8 mouse cellular contexts compared by ENCODE assay signal in the genomic region with DNA sequence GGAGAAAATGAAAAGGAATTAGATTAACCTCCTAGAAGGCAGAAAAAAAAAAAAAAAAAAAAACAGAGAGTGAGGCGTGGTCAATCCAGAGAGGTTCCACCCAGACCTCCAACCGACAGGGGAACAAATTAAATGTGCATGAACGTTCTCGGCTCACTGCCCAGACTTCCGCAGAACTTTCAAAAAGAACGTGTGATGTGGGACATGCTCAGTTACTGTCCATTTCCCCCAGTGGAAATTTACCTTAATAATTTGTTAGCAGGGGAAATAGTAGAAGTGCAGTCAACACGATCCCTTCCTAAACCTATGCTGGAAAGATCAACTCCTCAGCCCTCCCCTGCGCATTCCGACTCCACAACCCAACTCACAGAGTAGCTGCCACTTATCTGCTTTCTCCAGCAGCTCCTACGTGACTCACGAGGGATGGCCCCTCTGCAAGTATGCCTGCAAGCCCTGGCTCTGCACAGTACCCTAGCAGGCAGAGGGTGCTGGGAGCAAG. TPM values are rescaled to one million over a fixed set of nuclear protein-coding genes. Genes with fewer than 3 reads are reported as not detected.
DNase-seq lines count a peak whose midpoint lies in the region; ATAC-seq lines count a peak whose summit lies in the region.

No protein-coding gene starts in this region.

- no peaks in the 10 kb centered on the region for H3K9me3 ChIP-seq in hindbrain, embryonic 10.5 days
- no peaks in the 10 kb centered on the region for H3K9me3 ChIP-seq in hindbrain, embryonic 12.5 days (replicated peaks)
- no peaks in the 10 kb centered on the region for H3K9me3 ChIP-seq in embryonic facial prominence, embryonic 12.5 days

- no peak for DNase-seq in hindbrain, embryonic 10.5 days (ENCODE audit: low spot score)
- DNase-seq in kidney, adult 8-10 months, result peak; percentile 46 to 56
- DNase-seq in lung, postnatal 10 days, result peak; percentile 52
- DNase-seq in cerebellum, adult 18-20 months, result no peak
- no peak for DNase-seq in left cerebral cortex, adult 8-10 months (ENCODE audit: low spot score in 2 of 2)
- no peak for DNase-seq in cerebellum, postnatal 4 days (ENCODE audit: low spot score in 2 of 2)

- H3K4me1 ChIP-seq in hindbrain, embryonic 10.5 days (replicated peaks), result peaks cover 49% of the 10 kb centered on the region
- H3K4me1 ChIP-seq in hindbrain, embryonic 12.5 days, result peaks cover 31% of the 10 kb centered on the region
- peaks cover 39% of the 10 kb centered on the region for H3K4me1 ChIP-seq in embryonic facial prominence, embryonic 12.5 days

- no peak overlapping the region for H3K4me3 ChIP-seq in hindbrain, embryonic 10.5 days
- H3K4me3 ChIP-seq in hindbrain, embryonic 12.5 days, result no peak overlapping the region
- no peak overlapping the region for H3K4me3 ChIP-seq in embryonic facial prominence, embryonic 12.5 days

- no peak overlapping the region for H3K9ac ChIP-seq in hindbrain, embryonic 12.5 days
- no peak overlapping the region for H3K9ac ChIP-seq in embryonic facial prominence, embryonic 12.5 days

- ATAC-seq in hindbrain, embryonic 12.5 days (ENCODE audit: low FRiP score), result no peak
- ATAC-seq in embryonic facial prominence, embryonic 12.5 days (ENCODE audit: insufficient number of reproducible peaks, insufficient read depth, low FRiP score, low TSS enrichment), result peak; percentile 32

- H3K36me3 ChIP-seq in hindbrain, embryonic 10.5 days, result no peaks in the 10 kb centered on the region
- H3K36me3 ChIP-seq in hindbrain, embryonic 12.5 days, result no peaks in the 10 kb centered on the region
- H3K36me3 ChIP-seq in embryonic facial prominence, embryonic 12.5 days, result no peaks in the 10 kb centered on the region

- peak overlapping the region; percentile 5; the same call in 1 of the 2 replicates for H3K27ac ChIP-seq in hindbrain, embryonic 10.5 days
- no peak overlapping the region for H3K27ac ChIP-seq in hindbrain, embryonic 12.5 days
- peak overlapping the region; percentile 78 for H3K27ac ChIP-seq in embryonic facial prominence, embryonic 12.5 days

- H3K27me3 ChIP-seq in hindbrain, embryonic 10.5 days (ENCODE audit: insufficient read depth, poor library complexity, severe bottlenecking), result no peaks in the 10 kb centered on the region
- H3K27me3 ChIP-seq in hindbrain, embryonic 12.5 days, result no peaks in the 10 kb centered on the region
- no peaks in the 10 kb centered on the region for H3K27me3 ChIP-seq in embryonic facial prominence, embryonic 12.5 days

- H3K4me2 ChIP-seq in hindbrain, embryonic 12.5 days (replicated peaks), result no peak overlapping the region
- 0 out of 2 replicates have a peak overlapping the region, but pooled peaks have one; percentile 22 for H3K4me2 ChIP-seq in embryonic facial prominence, embryonic 12.5 days (replicated peaks)

- 62% methylated on average over 11 of the region's 11 CpGs for WGBS in hindbrain, embryonic 10.5 days
- 48% methylated on average over 11 of the region's 11 CpGs for WGBS in hindbrain, embryonic 12.5 days
- 37% methylated on average over 11 of the region's 11 CpGs for WGBS in embryonic facial prominence, embryonic 12.5 days

RNA-seq across cellular contexts. Expression of a gene that starts 35.1 kb away (rescaled TPM):
- 32.4 and 37.8 TPM in 2 replicates for polyA plus RNA-seq in hindbrain, embryonic 10.5 days (2016; fragmentation: Nextera tagmentation; extraction: Ambion mirVana)
- 31.7 and 40.8 TPM in 2 replicates for polyA plus RNA-seq in hindbrain, embryonic 12.5 days (2016; fragmentation: Nextera tagmentation; extraction: Ambion mirVana)
- 64.6 and 70.2 TPM in 2 replicates for polyA plus RNA-seq in embryonic facial prominence, embryonic 12.5 days (2016; fragmentation: Nextera tagmentation; extraction: Ambion mirVana)
- 10 to 100 TPM; 19.2 to 25.5 (median 24.8) TPM for total RNA-seq in left cerebral cortex, adult 8-10 months (2022)

Comparison
In these comparisons a context has a peak if more than half of its experiments do, and no peak if none do; other contexts are left out.
1. DNase-seq: peak in kidney, adult 8-10 months (2 of 2) and lung, postnatal 10 days (single experiment); none in hindbrain, embryonic 10.5 days (single experiment), cerebellum, adult 18-20 months (0 of 2), left cerebral cortex, adult 8-10 months (0 of 2) and cerebellum, postnatal 4 days (0 of 2).